Mouse (Mus musculus) kidney, adult 9 months (tissue): Measurements from ENCODE around the gene Atp5f1.
"Not testable (repeated sequence)": the region's sequence is repeated elsewhere in the genome, so short reads cannot be mapped to it uniquely, and the experiment has no call there.

Experiments used
- DNase-seq: peaks from one replicate; pipeline ENCODE4 v3.0.0; 2022

Atp5f1 gene

DNA sequence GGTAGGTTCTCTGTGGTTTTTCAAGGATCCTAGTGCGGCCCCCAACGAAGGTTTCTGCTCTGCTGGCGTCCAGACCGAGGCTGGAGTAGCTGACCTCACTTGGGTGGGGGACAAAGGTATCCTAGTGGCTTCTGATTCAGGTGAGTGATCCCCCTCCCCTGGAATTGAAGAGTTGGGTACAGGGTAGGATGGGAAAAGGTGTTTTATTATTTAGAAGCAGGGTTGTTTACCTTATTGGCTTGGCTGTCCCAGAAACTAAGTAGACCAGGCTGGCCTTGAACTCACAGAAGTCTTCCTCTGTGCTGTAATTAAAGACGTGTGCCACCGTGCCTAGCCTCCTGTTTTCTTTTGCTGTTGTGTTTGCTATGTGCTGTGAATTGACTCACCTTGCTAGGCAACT is at the start of gene Atp5f1:
Gene Atp5f1 (minus strand): TSS at position 101 of the 400 bp plus-strand sequence.
- peak; percentile 15 for DNase-seq

DNA sequence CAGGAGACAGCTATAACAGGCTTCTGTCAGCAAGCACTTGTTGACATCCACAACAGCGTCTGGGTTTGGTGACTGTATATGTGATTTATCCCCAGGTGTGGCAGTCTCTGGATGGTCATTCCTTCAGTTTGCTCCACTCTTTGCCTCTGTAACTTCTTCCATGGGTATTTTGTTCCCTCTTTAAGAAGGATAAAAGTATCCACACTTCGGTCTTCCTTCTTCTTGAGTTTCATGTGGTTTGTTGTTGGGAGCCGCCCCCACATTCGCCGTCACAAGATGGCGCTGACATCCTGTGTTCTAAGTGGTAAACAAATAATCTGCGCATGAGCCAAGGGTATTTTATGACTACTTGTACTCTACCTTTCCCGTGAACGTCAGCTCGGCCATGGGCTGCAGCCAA is 43.5 kb upstream of the Atp5f1 start:
- not testable (repeated sequence) for DNase-seq

DNA sequence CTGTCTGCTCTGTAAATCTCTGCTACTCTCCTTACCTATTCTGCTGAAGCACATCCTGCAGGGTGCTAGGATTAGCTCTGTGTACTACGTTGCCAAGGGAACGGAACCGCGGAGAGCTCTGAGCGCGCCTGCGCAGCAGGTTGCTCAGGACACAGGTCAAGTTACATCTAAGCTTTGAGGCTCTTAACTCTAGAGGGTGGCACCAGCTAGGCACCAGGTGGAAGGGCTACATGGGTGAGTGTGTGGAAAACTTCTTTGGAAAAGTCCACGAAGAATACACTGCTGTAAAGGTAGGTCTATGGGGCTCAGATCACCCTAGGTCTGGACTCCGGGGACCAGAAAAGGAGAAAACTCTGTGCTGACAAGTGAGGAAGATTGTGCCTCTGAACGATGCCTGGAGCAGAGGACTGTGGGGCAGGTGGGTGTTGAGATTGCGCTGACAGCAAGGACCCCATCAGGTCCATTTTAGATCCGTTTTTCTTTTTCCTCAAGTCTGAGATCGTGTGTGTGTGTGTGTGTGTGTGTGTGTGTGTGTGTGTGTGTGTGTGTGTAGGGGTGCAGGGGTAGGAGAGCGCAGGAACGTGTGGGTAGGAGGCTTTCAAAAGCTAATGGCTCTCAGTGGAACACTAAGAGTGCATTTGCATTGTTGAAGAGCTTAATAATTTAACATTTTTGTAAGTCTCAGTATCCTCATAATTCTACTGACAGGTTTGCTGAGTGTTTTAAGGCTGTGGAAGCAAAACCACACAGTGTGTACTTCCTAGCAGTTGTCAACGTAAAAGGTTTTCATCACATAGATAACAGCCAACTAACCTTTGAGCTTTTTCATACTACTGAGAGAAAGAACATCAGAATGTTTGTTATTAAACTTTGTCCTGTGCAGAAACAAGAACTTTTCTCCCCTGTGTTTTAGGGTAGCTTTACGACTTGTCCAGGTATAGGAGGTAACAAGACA is 41.8 kb upstream of the Atp5f1 start:
- DNase-seq = peak; percentile 39

DNA sequence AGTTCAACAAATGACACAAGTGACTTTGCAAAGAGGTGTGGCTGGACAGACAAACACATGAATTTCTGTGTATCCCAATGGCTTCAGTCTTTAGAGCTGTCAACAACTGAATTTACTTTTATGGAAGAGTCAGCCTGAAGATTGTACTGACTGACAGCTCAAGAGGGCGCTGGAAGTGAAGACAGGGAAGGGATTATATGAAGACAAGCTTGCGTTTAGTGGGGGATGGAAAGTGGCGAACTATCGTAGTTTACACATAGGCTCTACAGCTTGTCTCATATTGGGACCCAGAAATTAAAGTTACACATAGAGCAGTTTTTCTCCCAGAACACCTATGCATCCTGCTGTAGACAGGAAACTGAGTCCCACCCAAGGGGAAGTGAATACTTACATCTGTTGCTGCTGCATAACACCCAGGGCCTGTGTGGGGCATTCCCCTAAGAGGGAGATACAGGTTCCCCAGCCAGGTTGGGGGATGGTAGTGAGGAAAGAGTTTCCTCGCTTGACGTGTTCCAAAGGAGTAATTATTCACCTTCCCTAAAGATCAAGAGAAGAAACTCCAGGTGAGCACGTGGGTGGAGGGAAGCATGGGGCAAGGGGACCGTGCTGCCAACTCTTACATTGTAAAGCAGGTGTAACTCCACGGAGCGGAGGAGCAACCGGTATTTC is 40.9 kb upstream of the Atp5f1 start:
- DNase-seq = no peak

DNA sequence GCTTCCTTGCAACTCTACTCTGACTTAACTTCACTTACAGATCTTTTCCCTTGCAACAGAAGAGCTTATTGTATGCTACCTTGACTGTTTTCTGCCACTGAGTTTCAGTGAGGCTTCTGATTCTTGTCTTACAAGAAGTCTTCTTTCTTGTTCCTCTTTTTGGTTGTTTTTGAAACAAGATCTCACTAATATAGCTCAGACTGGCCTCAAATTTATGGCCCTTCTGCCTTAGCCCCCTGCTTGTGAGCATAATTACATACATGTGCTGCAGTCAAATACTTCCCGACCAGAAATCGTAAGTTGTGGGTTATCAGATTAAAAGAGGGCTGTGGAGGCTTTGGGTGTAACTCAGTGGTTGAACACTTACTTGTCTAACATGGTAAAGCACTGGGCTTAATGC is 34.8 kb upstream of the Atp5f1 start:
- no peak for DNase-seq

DNA sequence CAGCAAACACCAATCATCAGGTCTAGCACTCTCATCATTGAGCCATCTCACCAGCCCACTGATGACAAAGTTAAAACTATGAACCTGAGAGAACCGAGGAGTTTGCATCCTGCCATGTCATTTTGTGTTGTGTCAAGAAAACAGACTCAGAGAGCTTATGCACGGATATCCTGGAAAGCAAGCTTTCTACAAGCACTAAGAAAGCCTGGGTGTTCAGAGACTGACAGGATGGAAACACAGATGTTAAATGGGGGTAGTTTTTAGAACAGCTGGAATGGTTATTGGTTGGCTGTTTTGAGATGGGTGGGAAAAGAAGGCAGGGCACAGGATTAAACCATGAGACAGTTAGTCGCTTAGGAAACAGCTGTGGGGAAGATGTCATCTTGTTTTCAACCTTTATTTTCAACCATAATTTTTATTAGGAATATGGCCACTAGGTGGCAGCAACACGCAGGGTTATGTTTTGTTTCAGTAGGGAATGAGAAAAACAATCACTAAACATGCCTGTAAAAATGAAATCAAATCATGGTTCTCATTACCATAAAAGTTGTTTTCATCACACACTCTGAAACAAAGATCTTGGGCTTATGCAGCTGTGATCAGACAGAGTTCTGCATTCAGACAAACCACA is 31.9 kb upstream of the Atp5f1 start:
- peak; percentile 59 for DNase-seq

DNA sequence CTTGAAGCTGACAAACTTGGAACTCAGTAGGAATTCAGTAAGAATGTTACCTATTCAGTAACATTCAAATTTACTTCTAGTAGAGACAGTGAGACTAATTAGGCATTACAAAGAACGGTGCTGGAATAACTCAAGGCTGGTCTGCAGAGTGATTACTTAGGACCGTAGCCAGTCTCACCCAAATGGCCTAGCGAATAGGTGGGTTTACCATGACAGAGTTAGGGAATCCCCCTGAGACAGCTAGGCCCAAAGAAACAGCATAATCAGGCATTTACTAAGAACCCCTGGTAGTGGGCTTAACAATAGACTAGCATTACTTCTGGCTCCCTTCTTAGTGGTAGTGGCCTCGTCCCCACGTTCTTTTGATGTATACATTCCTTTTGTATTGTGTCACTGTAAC is 29.7 kb upstream of the Atp5f1 start:
- DNase-seq = not testable (repeated sequence)

DNA sequence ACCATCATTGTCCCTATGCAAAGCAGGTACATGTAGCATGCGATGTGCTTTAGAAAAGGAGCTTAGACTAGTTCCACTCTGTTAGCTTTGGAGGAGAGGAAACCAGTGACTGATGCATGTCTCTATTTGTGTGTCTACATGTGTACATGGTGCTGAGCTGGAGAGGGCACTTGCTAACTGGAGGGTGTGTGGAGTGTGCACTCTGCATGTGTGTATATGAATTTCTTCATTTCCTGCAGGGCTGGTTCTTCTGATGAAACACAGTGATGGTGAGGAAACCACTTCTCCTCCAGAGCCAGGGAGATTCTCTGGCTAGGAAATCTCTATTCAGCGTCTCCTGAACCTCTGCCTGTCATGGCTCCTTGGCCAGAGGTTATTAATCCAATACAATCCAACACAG is 14.3 kb upstream of the Atp5f1 start:
- no peak for DNase-seq

DNA sequence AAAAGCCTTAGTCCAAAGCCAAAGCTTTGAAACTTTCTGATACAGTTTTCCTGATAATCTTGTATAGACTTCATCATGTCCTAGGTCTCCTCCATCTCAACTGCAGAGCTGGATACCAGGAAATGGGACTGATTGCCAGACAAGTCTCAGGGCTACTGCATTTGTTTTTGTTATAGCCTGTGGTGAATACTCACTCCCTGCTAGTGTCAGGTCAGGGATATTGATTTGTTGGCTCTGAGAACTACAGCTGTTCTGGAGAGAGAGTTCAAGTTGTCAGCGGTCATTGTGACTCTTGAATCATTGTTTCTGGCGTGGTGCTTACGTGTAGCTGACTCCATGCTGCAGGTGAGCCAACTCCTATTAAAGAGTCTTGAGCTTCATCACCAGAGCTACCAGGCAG is 13.5 kb upstream of the Atp5f1 start, which contains the start of gene Ovgp1:
Gene Ovgp1 (plus strand): TSS at position 301 of the 400 bp plus-strand sequence.
- no peak for DNase-seq

DNA sequence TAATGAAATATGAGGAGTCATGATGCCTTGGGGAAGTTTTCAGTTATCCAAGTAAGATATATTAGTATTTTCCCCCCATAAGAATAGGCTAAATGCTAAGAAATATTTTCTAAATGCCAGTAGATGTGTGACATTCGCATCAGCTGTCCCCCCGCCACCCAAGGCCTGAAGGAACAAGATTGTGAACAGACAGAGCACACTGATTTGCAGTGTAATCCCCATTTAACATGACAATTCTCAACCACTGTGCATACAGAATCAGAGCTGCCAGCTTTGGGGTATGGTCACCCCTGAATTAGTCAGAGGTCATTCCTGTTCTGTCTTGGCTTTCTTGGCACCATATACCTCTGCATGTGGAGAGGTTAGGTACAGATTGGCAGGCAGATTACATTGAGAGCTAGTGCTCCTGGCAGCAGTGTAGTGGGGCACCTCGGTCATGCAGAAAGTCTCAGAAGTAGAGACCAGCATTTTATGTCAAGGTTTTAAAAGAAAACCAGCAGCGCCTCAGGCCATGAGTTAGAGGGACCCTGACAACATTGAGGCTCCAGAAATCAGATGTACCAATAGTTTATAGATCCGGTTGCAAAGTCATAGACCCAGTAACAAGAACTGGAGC is 12.0 kb upstream of the Atp5f1 start:
- no peak for DNase-seq

DNA sequence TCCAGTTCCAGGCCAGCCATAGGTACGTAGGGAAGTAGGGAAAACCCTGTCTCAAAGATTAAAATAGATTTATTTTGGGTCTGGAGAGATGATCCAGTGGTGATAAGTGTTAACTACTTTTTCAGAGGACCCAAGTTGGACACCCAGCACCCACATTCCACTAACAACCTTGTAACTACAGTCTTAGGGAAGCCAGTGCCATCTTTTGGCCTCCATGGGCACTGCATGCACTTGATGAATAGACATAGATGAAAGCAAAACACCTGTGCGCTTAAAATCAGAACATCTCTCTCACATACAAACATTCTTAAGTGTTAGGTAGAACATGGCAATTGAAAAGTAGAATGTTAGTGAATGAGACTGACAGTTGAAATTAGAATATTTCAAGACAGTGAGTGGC is 801 bp upstream of the Atp5f1 start:
- DNase-seq = peak; percentile 21

DNA sequence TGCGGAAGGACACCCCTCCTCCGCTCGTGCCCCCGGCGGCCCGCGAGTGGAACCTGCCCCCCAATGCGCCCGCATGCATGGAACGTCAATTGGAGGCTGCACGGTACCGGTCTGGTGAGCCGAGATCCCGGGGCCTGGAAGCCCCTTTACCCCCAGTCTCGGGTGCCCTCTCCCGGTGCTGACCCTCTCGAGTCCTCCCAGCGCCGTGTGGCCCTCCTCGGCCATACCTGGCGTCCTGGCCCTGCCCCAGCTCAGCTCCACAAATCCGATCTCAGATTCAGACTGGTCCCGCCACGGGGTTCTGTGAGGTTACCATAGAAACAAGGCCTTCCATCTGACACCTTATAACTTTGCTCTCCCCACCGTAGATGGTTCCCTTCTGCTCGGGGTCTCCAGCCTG is 314 bp downstream of the Atp5f1 start:
- no peak for DNase-seq

DNA sequence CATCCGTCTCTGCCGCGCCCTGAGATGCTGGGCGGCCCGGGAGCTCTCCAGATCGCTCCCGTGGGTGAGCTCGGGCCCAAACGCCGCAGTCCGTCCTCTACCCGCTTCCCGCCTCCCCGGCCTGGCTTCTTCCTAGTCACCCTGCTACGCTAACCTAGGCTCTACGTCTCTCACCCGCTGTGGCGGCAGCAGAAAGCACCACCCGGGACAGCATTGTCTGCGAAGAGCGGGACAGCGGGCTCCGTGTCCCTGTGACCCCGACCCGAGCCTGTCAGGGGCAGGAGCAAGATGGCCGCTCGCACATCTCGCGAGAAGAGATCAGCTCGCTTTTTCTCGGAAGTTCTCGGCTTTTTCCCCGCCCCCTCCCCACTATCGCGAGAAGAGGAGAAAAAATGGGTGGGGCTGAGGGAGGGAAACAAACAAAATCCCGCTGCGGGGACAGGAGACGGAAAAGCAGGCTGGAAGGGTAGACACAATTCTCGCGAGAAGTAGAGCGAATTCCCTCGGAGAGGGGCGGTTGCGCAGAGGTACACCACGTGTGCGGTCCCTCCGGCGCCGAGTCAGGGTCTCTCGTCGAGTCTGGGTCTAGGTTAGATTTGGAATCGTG is 822 bp downstream of the Atp5f1 start, which contains the start of gene Wdr77:
Gene Wdr77 (plus strand): TSS at position 396 of the 607 bp plus-strand sequence.
- peak; percentile 98 for DNase-seq

DNA sequence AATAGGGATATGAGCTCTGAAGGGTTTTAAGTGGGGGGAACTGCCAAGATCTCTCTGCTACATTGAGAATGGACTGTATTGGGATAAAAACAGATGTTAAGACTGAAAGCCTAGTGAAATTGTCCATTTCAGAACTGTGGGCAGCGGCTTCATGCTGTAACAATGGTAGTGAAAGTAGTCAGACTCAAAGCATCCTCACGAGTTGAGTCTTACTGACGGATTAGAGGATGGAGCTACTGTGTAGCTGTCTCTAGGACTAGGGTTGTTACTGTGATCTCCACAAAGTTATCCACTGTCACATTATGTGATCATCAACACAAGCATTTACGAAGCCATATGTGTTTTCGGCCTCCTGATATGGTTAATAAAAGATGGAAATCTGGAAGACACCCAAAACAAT is 1.7 kb downstream of the Atp5f1 start:
- no peak for DNase-seq

DNA sequence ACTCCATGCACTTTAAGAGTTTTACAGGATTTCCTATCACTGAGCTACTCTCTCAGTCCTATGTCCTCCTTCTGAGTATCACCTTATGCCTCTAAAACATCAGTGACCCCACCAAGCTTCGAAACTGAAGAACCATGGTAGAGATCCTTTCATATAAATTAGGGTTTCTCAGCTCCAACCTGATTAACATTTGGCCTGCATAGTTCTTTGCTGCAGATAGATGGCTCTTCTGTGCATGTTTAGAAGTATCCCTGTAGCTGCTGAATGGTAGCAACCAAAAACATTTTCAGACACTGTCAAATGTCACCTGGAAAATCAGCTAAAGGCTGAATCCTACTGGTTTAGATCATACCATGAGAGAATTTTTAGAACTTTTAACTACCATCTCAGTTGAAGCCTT is 2.7 kb downstream of the Atp5f1 start:
- no peak for DNase-seq

DNA sequence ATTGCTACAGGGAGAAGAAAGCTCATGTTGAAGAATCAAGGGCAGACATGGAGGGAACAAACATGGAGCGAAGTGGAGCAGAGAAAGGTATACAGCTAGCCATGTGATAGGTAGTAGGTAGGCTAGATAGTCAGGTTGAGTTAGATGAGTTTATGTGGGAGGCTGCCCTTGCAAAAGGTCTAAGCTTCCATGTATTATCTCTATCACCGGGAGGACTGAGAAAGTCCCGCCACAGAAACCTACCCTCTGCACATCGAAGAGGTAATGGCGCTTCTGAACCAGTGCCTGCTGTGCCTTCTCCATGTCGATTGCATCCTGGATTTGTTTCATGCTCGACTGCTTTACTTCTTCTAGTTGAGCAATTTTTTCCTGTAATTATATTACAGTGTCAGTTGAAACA is 8.6 kb downstream of the Atp5f1 start:
- no peak for DNase-seq

DNA sequence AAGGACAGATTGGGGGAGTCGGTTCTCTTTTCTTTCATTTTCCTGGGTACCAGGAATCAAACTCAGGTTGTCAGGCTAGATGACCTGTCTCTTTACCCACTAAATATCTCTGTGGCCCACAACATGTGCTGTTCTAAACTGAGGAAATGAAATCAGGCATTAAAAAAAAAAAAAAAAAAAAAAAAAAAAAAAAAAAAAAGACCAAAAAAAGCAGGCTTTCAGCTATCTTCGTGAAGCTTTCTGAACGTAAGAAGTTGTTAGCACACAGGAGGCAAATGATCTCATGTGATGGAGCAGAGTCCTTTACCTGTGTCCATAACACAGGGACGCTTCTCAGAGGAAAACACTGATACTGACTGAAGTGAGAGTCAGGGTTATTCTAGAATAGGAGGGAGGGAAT is 23.8 kb downstream of the Atp5f1 start:
- DNase-seq = no peak

DNA sequence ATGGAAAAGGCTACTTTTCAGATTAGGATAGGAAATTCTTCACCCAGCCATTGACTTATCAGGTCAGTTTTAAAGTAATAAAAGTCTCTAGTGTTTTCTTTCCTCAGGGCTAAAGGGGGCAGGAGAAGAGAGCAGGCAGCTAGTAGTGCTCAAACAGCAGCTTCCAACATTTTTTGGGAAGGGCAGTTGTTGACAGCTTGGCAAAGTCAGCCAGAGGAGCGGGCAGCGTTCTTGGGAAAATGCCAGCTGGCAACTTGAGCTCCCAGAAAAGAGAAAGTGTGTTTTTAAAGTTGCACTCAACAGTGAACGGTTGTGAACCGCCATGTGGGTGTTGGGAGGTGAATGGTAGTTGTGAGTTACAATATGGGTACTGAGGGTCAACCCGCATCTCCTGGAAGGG is 24.9 kb downstream of the Atp5f1 start:
- DNase-seq = peak; percentile 60

DNA sequence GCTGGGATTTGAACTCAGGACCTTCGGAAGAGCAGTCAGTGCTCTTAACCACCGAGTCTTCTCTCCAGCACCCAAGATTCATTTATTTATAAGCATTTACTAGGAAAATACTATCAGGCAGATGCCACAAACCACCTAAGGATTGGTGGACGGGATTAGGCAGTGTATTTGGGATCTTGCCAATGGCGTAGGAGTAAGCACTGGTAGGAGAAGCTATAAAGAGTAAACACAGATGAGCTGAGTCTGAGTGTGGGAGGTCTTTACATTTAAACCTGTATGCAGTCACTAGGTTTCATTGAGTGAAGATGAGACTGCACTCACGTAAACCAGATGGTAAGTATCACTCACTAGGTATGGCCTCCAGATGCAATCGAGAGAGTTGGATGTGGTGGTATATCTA is 26.0 kb downstream of the Atp5f1 start:
- no peak for DNase-seq

DNA sequence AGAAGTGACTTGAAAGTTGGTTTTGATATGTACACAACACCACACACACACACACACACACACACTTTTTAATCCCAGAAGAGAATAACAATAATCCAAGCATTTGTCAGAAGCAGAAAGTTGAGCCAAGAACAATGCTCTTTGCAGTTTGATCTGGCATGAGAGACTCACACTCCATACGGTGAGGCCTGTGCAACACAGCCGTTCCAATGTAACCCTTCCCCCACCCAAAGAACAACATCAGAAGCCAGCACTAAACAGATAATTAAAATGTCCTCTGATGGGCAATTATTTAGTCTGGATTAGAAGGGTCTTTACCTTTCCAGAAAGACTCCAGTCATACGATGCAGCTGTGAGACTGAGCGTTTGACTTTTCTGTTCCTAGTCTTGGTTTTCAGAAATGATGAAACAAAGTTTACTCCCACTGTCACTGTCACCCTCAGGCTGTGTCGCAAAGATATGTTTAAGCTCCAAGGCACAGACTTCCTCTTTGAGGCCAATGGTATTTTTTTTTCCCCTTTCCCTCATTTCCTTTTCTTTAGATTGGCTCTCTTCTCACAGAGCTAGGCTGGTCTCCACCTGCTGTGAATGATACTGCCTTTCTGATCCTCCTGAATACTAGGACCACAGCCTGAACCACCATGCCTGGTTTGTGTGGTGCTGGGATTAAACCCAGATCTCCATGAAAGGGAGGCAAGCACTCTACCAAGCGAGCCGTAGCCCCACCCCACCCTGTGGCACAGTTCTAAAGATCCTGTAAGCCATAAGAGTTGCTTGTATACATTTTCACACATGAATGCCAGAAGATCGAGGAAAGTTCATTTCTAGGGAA is 27.4 kb downstream of the Atp5f1 start, which contains the start of gene I830077J02Rik:
Gene I830077J02Rik (minus strand): TSS at position 425 of the 832 bp plus-strand sequence.
- no peak for DNase-seq

DNA sequence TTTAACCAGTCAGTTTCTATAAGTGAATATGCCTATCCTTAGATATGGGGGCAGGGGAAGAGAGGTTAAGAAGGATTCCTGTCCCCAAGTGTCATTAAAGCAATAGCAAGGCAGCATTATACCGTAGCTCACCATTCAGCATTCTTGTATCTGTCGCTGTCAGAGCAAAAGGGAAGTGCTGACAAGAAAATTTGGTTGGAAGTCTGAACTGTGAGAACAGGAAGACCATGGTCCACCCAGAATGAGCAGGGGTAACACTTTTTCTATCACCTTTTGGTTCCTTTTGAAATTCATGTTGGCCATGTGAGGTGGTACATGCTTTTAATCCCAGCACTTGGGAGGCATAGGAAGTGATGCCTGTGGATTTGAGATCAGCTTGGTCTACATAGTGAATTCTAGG is 28.8 kb downstream of the Atp5f1 start:
- DNase-seq = no peak

DNA sequence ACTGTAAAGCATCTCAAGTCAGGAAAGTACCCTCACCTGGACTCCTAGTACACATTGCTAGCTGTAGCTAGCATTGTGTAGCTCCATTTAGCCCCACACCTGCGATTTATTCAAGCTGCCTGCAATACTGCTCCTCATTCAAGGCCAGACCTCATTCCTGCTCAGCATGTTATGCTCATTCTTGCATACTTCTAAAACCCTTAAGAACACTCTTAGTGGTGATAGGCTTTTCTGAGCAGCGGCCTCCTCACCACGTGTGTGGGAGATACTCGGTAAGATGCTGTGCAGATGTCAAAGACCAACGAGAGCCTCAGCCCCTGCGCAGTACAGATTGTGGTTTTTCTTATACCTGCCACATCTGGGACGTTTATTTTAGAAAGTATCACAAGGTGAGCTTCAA is 30.1 kb downstream of the Atp5f1 start:
- no peak for DNase-seq
